Mouse (Mus musculus) neural tube, embryonic 11.5 days (tissue): ENCODE measurements around the gene Bloc1s2. TPM values are rescaled to one million over a fixed set of nuclear protein-coding genes. Genes with fewer than 3 reads are reported as not detected.

ENCODE experiments used
- polyA plus RNA-seq: library from polyadenylated mRNA; unstranded; fragments of >200 nt; fragmentation: Nextera tagmentation; extraction: Ambion mirVana; gene quantifications from 2 replicates; pipeline ENCODE4 v1.2.1, GENCODE M21; 2014

Gene Bloc1s2
- polyA plus RNA-seq, 1 experiment from 2014 or later = 118 TPM

Other genes starting within 250 kb of the Bloc1s2 start
- gene Dnmbp, start 206.3 kb downstream of the Bloc1s2 start, polyA plus RNA-seq = 15.7 and 15.8 TPM in 2 replicates
- gene Cpn1, start 159.9 kb downstream of the Bloc1s2 start, polyA plus RNA-seq = 0.12 and 0.38 TPM in 2 replicates
- gene Cyp2c23, start 117.2 kb downstream of the Bloc1s2 start, polyA plus RNA-seq = not detected in 2 replicates
- gene Erlin1, start 76.7 kb downstream of the Bloc1s2 start, polyA plus RNA-seq = 18.7 and 19.1 TPM in 2 replicates
- 48.0 and 50.4 TPM in 2 replicates for gene Chuk, start 39.0 kb downstream of the Bloc1s2 start, polyA plus RNA-seq
- 36.5 and 38.6 TPM in 2 replicates for gene Cwf19l1, start 10.6 kb downstream of the Bloc1s2 start, polyA plus RNA-seq
- gene Pkd2l1, start 46.0 kb upstream of the Bloc1s2 start, polyA plus RNA-seq = 1.2 and 1.3 TPM in 2 replicates
- gene Scd3, start 56.8 kb upstream of the Bloc1s2 start, polyA plus RNA-seq = 0.53 and 0.76 TPM in 2 replicates
- 413 and 424 TPM in 2 replicates for gene Scd2, start 147.2 kb upstream of the Bloc1s2 start, polyA plus RNA-seq
- gene Scd4, start 186.6 kb upstream of the Bloc1s2 start, polyA plus RNA-seq = not detected in 2 replicates